Mouse (Mus musculus) liver, embryonic 11.5 days (tissue): Measurements from ENCODE around the gene Msgn1. TPM values are rescaled to one million over a fixed set of nuclear protein-coding genes. Genes with fewer than 3 reads are reported as not detected.

Experiments
- ATAC-seq: fragments of 200-750 bp; cut with Nextera tagmentation; replicated peaks from 2 replicates; pipeline ENCODE4 v1.8.0; 2017; ENCODE audit warnings: moderate number of reproducible peaks, mild to moderate bottlenecking, moderate TSS enrichment, moderate library complexity; ENCODE audit not compliant: low FRiP score
- DNase-seq: peaks from one replicate; pipeline ENCODE4 v3.0.0-alpha.2; 2017; ENCODE audit warnings: low spot score
- H3K27ac ChIP-seq: fragments of 300-500 bp; sonication (generic); 2 replicates; pipeline ENCODE4 v1.5.1; 2014; ENCODE audit warnings: mild to moderate bottlenecking, low read depth, low read length, control low read depth
- H3K27me3 ChIP-seq: fragments of 300-500 bp; sonication (generic); replicated peaks from 2 replicates; pipeline ENCODE4 v1.6.1; 2014; ENCODE audit warnings: low read length, mixed read lengths; ENCODE audit not compliant: control insufficient read depth, insufficient read depth
- H3K36me3 ChIP-seq: fragments of 300-500 bp; sonication (generic); 2 replicates; pipeline ENCODE4 v1.6.1; 2014; ENCODE audit warnings: mild to moderate bottlenecking, low read length, moderate library complexity, mixed read lengths; ENCODE audit not compliant: control insufficient read depth, insufficient read depth
- H3K4me1 ChIP-seq: fragments of 300-500 bp; sonication (generic); replicated peaks from 2 replicates; pipeline ENCODE4 v1.6.1; 2014; ENCODE audit warnings: low read length, mixed read lengths; ENCODE audit not compliant: control insufficient read depth, insufficient read depth
- H3K4me2 ChIP-seq: fragments of 300-500 bp; sonication (generic); 2 replicates; pipeline ENCODE4 v1.6.1; 2014; ENCODE audit warnings: mild to moderate bottlenecking, control low read depth, moderate library complexity
- H3K4me3 ChIP-seq: fragments of 300-500 bp; sonication (generic); 2 replicates; pipeline ENCODE4 v1.5.1; 2014; ENCODE audit warnings: low read depth, low read length, control low read depth
- H3K9ac ChIP-seq: fragments of 300-500 bp; sonication (generic); 2 replicates; pipeline ENCODE4 v1.6.1; 2014; ENCODE audit warnings: low read depth, low read length, control low read depth
- H3K9me3 ChIP-seq: fragments of 300-500 bp; sonication (generic); 2 replicates; pipeline ENCODE4 v1.6.1; 2016; ENCODE audit warnings: low read length, inconsistent platforms, mixed read lengths; ENCODE audit not compliant: control insufficient read depth
- WGBS: fragments of 180-500 bp; shearing (Covaris S2); extraction: QIAGEN DNeasy Blood & Tissue Kit; methylation state at CpG from one replicate; pipeline ENCODE4 v1.1.7; 2014; 5-methylcytosine and 5-hydroxymethylcytosine counted together
- polyA plus RNA-seq: library from polyadenylated mRNA; unstranded; fragments of >200 nt; fragmentation: Nextera tagmentation; extraction: Ambion mirVana; gene quantifications from 2 replicates; pipeline ENCODE4 v1.2.1, GENCODE M21; 2014

Gene Msgn1
- polyA plus RNA-seq, 1 experiment from 2014 or later, result not detected

DNA sequence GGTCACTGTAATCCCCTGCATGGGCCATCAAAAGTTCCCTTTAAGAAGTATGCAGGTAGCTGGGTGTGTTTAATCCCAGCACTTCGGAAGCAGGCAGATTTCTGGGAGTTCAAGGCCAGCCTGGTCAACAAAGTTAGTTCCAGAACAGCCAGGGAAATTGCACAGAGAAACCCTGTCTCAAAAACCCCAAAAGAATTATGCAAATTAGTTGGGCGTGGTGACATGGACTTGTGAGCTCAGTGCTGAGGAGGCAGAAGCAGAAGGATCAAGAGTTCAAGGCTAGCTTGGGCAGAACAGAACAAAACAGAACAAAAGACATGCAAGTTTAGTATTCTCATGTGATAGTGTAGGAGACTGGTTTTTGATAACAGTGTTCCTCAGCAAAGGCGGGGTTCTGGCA, 13.8 kb upstream of the Msgn1 start:
- ATAC-seq, result no peak
- no peak overlapping the region for H3K4me3 ChIP-seq
- H3K9me3 ChIP-seq, result no peaks in the 10 kb centered on the region
- DNase-seq, result no peak
- WGBS, result 56% methylated on average over 3 of the region's 3 CpGs
- no peak overlapping the region for H3K4me2 ChIP-seq
- H3K36me3 ChIP-seq, result no peaks in the 10 kb centered on the region
- no peaks in the 10 kb centered on the region for H3K4me1 ChIP-seq
- H3K27ac ChIP-seq, result no peak overlapping the region
- H3K27me3 ChIP-seq, result no peaks in the 10 kb centered on the region
- no peak overlapping the region for H3K9ac ChIP-seq

DNA sequence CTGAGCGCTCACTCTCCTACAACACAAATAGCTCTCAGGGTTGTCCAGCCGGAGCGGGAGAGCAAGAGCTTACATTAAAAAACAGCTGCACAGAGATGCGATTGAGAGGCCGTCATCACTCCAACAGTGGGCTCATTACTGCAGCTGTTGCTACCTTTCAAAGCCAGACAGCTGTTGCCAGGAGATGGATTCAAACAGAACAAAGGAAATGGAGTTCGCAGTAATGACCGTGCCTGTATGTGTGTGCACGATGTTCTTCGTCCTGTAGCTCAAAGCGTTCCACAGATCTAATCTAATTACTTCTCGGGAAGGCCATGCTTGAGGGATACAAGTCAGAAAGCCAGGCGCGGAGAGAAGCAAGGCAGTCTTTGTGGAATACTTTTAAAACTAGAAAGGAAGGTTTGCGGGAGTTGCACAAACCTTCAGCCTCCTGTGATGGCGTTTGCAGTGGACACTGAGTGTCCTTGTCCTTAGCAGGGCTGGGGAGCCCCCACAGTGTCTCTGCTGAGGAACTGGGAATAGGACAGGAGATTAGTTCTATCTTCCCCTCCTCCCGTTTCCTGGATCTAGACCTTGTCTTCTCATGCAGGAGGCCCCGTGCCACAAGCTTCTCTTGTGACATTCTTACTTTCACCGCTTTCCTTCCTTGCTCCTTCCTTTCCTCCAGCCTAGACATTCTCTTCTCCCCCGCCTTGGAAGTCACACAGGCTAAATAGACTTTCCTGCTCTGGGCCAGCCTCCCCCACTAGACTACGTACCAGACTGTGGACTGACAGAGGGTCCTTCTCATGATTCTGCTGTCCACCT, 13.0 kb upstream of the Msgn1 start:
- H3K4me2 ChIP-seq, result no peak overlapping the region
- ATAC-seq (no peak), DNase-seq (no peak)
- no peak overlapping the region for H3K9ac ChIP-seq
- H3K27ac ChIP-seq, result no peak overlapping the region
- WGBS, result 71% methylated on average over 20 of the region's 20 CpGs
- no peaks in the 10 kb centered on the region for H3K4me1 ChIP-seq
- H3K9me3 ChIP-seq, result no peaks in the 10 kb centered on the region
- no peak overlapping the region for H3K4me3 ChIP-seq
- no peaks in the 10 kb centered on the region for H3K27me3 ChIP-seq
- H3K36me3 ChIP-seq, result no peaks in the 10 kb centered on the region

DNA sequence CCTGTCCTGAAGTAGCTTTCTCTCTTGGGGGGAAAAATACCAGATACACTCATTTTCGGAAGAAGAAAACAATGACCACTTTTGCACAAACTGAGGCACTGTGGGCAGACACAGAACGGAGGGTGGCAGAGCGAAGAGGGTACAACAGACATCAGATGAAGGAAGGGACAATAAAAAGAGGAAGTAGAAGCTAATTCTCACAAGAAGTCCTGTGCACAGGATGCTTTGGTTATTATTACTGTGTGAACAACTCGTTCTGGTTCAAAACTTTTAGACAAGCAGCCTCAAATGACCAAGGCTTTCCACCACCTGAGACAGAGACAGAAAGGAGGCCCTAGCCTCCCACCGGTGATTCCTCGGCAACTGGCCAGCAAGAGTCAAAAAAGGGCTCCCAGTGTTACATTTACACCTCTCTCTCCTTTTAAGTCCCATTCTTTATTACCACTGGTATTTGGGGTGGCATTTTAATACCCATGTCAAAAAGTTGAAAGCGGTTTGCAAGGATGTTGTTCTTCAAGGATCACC, 9.0 kb upstream of the Msgn1 start:
- DNase-seq (no peak), ATAC-seq (no peak)
- Histone ChIP-seq H3K9ac (no peak overlapping the region), H3K9me3 (no peaks in the 10 kb centered on the region), H3K4me3 (no peak overlapping the region), H3K36me3 (no peaks in the 10 kb centered on the region), H3K4me2 (no peak overlapping the region), H3K4me1 (no peaks in the 10 kb centered on the region), H3K27me3 (no peaks in the 10 kb centered on the region), H3K27ac (no peak overlapping the region)
- 66% methylated on average over 7 of the region's 7 CpGs for WGBS

DNA sequence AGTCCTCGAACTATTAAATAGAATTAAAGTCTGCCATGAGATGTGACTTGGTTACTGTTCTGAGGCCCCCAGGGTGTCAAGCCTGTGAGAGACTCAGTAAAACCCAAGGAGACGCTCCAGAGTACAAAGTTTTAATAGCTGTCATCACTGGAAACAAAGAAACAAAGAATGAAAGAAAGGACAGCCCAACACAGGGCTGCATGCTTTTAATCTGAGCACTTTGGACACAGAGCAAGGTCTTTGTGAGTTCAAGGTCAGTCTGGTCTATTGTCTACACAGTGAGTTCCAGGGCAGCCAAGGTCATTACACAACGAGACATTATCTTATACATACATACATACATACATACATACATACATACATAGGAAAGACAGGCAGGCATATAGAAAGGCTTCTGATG, 7.7 kb upstream of the Msgn1 start:
- no peaks in the 10 kb centered on the region for H3K36me3 ChIP-seq
- no peaks in the 10 kb centered on the region for H3K27me3 ChIP-seq
- no peak overlapping the region for H3K4me2 ChIP-seq
- 71% methylated on average over 3 of the region's 3 CpGs for WGBS
- H3K9ac ChIP-seq, result no peak overlapping the region
- H3K4me1 ChIP-seq, result no peaks in the 10 kb centered on the region
- H3K4me3 ChIP-seq, result no peak overlapping the region
- H3K27ac ChIP-seq, result no peak overlapping the region
- ATAC-seq (no peak), DNase-seq (no peak)
- H3K9me3 ChIP-seq, result no peaks in the 10 kb centered on the region

DNA sequence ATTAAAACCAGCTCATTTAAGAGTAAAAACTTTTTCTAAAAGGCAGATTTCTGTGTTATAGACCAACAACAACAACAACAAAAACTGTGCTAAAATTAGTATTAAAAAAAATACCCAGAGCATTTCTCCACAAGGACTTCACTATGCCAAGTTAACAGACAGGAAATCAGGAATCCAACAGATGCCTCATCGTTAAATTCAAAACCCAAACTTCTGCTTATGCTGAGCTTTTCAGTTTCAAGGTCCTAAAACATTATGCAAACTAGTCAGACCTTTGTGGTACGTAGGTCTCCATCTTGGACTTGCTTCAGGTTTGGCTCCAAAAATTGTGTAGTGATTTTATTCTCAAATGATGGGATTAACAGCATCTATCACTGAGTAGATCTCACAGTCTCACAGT, 6.8 kb upstream of the Msgn1 start:
- no peak for ATAC-seq
- 77% methylated on average over 2 of the region's 2 CpGs for WGBS
- no peak overlapping the region for H3K4me3 ChIP-seq
- H3K4me2 ChIP-seq, result no peak overlapping the region
- H3K36me3 ChIP-seq, result no peaks in the 10 kb centered on the region
- no peaks in the 10 kb centered on the region for H3K4me1 ChIP-seq
- H3K9me3 ChIP-seq, result no peaks in the 10 kb centered on the region
- H3K27ac ChIP-seq, result no peak overlapping the region
- no peak for DNase-seq
- H3K9ac ChIP-seq, result no peak overlapping the region
- H3K27me3 ChIP-seq, result no peaks in the 10 kb centered on the region

DNA sequence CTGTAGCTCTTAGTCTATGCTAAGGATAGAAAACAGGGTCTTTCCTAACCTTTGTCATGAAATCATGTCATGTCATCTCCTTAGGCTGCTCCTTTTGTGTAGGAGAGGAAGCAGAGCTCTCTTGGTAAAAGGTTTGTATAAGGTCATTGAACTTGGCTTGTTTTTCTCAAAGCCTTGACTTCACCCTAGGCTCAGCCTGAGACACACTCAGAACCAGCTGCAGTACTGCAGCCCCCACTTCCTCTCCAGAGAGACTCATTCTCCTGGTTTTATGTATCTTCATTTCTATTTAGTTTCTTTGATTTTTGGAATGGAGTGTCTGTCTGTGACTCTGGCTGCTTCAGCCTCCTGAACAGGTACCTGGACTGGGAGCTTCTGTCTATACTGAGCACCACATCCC, 6.0 kb upstream of the Msgn1 start:
- no peaks in the 10 kb centered on the region for H3K36me3 ChIP-seq
- H3K9me3 ChIP-seq, result no peaks in the 10 kb centered on the region
- H3K4me1 ChIP-seq, result no peaks in the 10 kb centered on the region
- DNase-seq, result no peak
- ATAC-seq, result no peak
- no peak overlapping the region for H3K9ac ChIP-seq
- H3K4me3 ChIP-seq, result no peak overlapping the region
- H3K4me2 ChIP-seq, result no peak overlapping the region
- H3K27me3 ChIP-seq, result no peaks in the 10 kb centered on the region
- no peak overlapping the region for H3K27ac ChIP-seq

DNA sequence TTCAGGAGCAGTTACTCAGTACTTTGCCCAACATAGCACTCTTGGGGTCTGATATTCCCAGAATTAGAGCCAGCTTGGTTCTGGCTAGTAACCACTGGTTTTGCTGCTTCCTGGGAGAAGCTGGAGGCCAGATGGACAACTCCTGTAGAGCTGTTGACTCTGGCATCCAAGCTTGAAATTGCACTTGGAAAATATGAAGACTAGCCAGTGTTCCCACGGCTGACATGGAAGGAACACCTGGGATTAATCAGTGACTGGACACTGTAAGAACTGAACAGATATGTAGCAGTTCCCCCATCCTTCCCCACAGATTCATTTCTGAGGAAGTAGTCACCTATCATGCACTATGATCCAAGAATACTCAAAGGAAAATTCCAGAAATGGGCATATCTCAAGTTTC, 4.1 kb upstream of the Msgn1 start:
- Histone ChIP-seq H3K4me1 (no peaks in the 10 kb centered on the region), H3K9me3 (no peaks in the 10 kb centered on the region), H3K4me3 (no peak overlapping the region), H3K36me3 (no peaks in the 10 kb centered on the region), H3K27me3 (no peaks in the 10 kb centered on the region), H3K9ac (no peak overlapping the region), H3K4me2 (no peak overlapping the region), H3K27ac (no peak overlapping the region)
- WGBS, result 69% methylated on average over 1 of the region's 1 CpGs
- DNase-seq, result no peak
- ATAC-seq, result no peak

DNA sequence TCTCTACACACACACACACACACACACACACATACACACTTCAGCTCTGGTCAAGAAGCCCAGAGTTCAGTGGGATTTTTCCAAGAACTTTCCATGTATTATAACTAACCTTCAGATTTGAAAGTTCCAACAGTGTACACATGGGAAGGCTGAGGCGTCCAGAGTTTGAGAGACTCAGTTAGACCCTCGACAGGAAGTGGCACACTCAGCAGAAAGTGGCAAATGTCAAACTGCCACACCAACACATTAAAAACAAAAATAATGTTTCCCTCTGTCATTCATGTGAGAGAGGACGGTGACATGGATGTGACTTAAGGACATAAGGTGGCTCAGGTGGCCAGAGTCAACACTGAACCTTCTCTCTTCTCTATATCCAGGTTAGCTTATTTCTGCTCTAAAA, 1.6 kb upstream of the Msgn1 start:
- Histone ChIP-seq H3K4me2 (no peak overlapping the region), H3K4me1 (no peaks in the 10 kb centered on the region), H3K27ac (no peak overlapping the region), H3K36me3 (no peaks in the 10 kb centered on the region), H3K27me3 (no peaks in the 10 kb centered on the region), H3K4me3 (no peak overlapping the region), H3K9ac (no peak overlapping the region), H3K9me3 (no peaks in the 10 kb centered on the region)
- 60% methylated on average over 3 of the region's 3 CpGs for WGBS
- DNase-seq (no peak), ATAC-seq (no peak)

DNA sequence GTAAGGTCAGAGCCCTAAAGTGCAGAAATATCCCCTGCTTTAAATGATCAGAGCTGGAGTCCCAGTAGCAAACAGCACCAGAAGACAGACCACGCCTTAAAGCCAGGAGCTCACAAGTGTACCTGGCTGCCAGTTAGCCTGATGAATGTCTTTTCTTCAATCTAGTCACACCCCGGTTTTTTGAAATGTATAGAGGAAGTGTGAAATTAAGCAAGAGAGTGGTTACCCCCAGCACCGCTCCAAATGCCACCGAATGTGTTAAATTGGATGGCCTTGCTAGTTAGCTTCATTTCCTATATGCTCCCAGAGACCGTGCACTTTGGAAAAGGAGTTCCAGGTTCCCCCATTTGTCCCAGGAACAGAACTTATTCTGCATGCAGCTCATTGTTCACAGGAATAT, 864 bp upstream of the Msgn1 start:
- Histone ChIP-seq H3K9ac (no peak overlapping the region), H3K9me3 (no peaks in the 10 kb centered on the region), H3K27ac (no peak overlapping the region), H3K36me3 (no peaks in the 10 kb centered on the region), H3K4me3 (no peak overlapping the region), H3K4me1 (no peaks in the 10 kb centered on the region), H3K27me3 (no peaks in the 10 kb centered on the region), H3K4me2 (no peak overlapping the region)
- ATAC-seq (no peak), DNase-seq (no peak)
- WGBS, result 54% methylated on average over 5 of the region's 5 CpGs
